Mouse (Mus musculus) right cerebral cortex, adult 2 months (tissue): Measurements from ENCODE around the gene Timm8a2.

Source experiments
- DNase-seq, 2 experiments: peaks; one replicate each; pipeline ENCODE4 v3.0.0; 2021 to 2022; ENCODE audit warnings: low spot score in 2 of 2

Gene Timm8a2

GRCm38 (mm10) chr14:122034451-122034850 is at the start of gene Timm8a2:
TSS of gene Timm8a2 (plus strand) at chr14:122034674.
- no peak for DNase-seq

GRCm38 (mm10) chr14:121985477-121985876 is 49.0 kb upstream of the Timm8a2 start:
- no peak for DNase-seq

DNA sequence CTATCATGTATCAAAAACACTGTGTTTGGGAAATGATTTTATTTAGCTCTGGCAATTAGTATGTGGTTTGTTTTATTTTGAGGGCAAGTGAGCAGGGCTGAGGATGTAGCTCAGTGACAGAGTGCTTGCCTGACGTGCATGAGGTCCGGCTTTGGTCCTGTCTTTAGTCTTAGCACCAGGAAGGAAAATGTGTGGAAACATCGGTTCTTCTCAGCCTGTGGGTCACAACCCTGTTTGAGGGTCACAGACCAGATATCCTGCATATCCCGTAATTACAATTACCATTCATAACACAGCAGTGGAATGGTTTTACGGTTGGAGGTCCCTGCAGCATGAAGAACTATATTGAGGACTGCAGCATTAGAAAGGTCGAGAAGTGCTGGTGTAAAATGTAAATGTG is 48.4 kb upstream of the Timm8a2 start:
- DNase-seq, result no peak

- DNase-seq, result no peak
These were observed 47.2 kb upstream of the Timm8a2 start for GRCm38 (mm10) chr14:121987287-121987686.

GRCm38 (mm10) chr14:121987691-121988090 is 46.8 kb upstream of the Timm8a2 start:
- DNase-seq, result no peak

DNA sequence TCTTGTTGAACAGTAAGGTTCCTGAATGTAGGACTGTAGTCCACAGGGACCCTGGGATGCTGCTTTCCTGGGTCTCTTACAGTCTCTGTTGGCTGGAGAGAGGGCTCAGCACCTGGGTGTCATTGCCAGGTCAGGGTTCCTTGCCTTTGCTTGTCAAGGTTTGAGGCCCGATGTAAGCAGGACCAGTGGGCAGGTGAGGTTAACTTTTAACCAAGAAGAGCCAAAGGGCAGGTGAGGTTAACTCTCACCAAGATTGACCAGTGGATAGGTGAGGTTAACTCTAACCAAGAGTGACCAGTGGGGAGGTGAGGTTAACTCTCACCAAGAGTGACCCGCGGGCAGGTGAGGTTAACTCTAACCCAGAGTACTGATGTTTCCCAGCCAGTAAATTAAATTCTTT is 45.1 kb upstream of the Timm8a2 start:
- DNase-seq, result no peak

- no peak for DNase-seq
These were observed 44.6 kb upstream of the Timm8a2 start for GRCm38 (mm10) chr14:121989869-121990268.

GRCm38 (mm10) chr14:121990897-121991296 is 43.6 kb upstream of the Timm8a2 start:
- DNase-seq, result no peak

DNA sequence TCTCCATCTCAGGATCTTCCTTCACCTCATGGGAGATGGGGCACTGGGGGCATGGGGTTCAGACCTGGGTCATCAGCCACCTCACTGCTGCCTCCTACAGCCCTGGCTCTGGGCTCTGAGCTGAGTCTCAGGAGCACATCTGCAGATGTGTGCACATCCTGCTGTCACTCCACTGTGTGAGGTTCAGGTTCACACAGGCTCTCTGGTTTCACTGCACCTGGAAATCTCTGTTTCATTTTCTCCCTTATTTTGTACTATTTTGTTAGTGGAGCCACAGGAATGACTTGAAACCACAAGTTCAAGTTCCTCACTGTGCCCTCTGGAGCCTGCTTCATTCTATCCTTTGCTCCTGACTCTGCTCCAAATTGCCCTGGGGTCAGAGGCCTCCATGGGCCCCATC is 42.6 kb upstream of the Timm8a2 start:
- no peak for DNase-seq

DNA sequence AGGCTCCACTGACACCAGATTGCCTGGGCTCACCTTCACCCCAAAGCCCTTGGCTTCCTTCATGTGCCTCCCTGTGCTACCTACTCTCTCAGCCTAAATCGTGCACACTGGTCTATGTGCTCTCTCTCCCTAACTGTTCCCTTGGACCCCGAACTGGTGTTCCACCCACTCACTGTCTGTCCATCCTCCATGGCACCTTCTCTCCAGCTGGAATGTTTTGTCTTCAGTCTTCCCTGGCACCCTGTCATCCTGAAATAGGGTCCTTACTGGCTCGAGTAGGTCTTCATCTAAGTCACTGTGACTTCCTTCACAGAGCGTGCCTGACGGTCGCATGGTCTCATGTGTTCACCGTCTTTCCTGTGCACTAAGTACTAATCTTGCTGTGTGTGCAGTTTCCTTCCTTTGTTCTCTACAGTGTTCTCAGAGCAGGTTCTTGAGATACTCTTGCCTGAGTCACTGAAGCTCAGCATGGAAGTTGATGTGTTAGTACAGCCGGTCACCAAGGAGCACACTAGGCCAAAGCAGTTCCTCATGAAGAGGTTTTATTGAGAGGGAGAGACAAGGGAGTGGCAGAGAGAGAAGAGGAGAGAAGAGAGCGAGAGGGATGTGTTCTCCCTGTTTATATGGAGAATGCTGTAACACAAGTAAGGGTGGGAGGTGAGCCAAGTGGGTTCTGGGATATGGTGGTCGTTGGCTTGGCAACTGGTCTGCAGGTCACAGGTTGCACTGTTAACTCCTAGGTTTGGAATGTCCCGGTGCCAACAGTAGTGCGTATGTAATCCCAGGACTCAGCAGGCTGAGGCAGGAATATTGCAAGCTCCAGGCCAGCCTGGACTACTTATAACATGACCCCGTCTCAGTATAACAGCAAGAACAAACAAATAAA is 41.8 kb upstream of the Timm8a2 start:
- DNase-seq, result no peak

- no peak for DNase-seq
These were observed 40.9 kb upstream of the Timm8a2 start for GRCm38 (mm10) chr14:121993616-121994015.

GRCm38 (mm10) chr14:121994171-121994700 is 40.2 kb upstream of the Timm8a2 start:
- DNase-seq, result no peak

GRCm38 (mm10) chr14:121994846-121995556 is 39.5 kb upstream of the Timm8a2 start:
- DNase-seq, result no peak

DNA sequence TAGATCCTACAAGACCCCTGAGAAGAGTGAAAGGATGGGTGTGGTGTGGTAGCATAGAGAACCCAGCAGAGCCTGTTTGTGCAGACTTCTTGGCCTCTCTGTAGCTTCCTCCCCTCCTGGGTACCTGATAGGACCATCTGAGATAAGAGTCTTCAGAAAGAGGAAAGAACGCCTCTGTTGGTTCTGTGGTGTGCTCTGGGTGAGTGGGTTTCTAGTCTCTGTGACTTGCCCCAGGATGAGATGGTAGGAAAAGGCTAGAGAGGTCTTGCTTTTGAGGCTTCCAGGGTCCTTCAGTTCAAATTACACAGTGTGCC is 39.0 kb upstream of the Timm8a2 start:
- no peak for DNase-seq

DNA sequence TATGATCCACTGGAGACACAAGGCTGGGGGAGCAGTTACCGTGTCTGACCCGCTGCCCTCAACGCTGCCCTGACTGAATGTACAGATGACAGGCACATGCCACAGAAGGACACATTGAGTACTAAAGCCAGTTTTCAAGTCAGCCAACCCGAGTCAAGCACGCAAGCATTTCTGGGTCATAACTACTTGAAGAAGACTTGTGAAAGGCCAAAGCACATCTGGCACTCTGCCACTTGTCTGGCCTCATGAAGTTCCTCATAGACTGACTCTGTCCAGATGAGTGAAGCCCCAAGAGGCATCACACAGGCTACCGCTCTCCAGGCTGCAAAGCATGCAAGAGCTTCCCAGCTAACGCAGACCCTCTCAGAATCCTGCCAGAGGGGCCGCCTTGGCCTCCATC is 37.7 kb upstream of the Timm8a2 start:
- DNase-seq, result peak in 1 of 2 experiments; percentile 21

DNA sequence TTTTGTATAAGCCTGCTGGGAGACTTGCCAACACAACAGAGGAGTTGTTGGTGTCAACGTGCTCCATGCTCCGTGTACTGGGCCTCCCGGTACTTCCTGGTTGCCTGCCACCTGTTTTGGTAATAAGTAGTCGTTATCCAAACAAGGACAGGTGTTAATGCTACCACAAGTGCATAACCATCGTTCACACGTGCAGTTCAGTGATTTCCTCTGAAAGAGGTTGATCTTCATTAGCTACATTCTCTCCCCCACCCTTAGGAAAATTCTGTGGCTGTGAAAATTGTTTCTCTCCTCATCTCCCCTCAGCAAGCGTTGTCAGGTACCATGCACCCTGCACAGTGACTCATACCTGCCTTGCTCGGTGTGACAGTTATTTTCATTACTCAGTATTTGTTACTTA is 35.0 kb upstream of the Timm8a2 start:
- no peak for DNase-seq

DNA sequence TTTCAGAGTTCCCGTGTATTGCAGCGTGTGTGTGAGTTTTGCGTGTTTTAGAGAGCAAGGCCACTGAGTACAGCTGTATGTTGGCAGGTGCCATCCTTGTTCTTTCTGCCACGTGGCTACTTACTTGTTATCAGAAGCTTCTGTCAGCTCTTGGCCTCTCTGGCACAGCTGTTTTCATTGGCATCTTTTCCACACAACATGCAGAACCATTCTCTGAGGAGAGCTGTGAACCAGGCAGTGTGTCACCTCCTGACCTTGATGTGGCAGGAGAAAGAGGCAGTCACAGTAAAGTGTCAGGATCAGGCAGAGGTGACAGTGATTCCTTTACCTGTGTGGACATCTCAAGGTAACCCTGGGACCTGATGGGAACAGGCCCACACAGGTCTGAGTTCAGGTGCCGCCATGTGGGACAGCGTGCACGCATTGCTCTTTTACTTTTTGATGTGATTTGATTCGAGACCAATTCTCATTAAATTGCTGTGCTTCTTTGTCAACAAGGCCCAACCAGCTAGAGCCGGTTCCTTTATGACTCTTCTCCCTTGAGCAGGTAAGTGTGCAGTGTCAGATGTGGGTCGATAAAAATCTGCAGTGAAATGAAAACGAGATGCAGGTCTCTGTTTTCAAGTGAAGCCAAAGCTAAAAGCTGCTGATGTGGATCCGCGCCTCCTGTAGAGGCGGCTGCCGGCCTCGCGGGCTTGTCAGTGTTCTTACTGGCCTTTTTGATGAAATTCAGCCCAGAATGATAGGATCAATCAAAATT is 33.9 kb upstream of the Timm8a2 start:
- no peak for DNase-seq

- DNase-seq, result no peak
These were observed 32.2 kb upstream of the Timm8a2 start for GRCm38 (mm10) chr14:122002224-122002623.

- DNase-seq, result no peak
These were observed 30.7 kb upstream of the Timm8a2 start for GRCm38 (mm10) chr14:122003812-122004211.

DNA sequence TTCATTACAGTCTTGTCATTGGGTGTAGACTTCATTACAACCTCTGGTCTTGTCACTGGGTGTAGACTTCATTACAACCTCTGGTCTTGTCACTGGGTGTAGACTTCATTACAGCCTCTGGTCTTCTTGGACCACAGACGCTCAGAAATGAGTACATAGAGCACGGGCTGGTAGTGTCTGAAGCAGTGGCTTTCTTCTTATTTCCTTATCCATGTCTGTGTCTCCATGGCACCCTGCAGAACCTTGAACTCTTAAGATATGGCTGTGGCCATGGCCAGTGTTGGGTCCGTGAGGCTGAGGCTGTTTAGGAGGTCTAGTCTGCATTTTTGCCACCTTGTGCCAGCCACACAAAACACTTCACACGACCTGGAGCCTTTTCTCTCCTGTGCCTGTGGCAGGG is 26.2 kb upstream of the Timm8a2 start:
- DNase-seq, result no peak

DNA sequence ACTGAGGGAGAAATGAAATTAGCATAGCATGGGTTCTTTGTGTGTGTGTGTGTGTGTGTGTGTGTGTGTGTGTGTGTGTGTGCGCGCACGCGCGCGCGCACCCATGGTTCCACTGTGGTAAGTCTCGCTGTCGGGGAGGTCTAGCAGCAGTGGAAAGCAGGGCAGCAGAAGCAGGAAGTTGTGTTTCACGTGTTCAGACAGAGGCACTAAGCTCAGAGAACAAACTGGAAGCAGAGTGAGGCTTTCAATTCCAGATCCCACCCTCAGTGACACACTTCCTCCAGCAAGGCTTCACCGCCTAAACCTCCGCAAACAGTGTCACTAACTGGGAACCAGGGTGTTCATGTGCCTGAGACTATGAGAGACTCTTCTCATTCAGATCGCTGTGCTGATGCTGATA is 25.0 kb upstream of the Timm8a2 start:
- DNase-seq, result no peak

DNA sequence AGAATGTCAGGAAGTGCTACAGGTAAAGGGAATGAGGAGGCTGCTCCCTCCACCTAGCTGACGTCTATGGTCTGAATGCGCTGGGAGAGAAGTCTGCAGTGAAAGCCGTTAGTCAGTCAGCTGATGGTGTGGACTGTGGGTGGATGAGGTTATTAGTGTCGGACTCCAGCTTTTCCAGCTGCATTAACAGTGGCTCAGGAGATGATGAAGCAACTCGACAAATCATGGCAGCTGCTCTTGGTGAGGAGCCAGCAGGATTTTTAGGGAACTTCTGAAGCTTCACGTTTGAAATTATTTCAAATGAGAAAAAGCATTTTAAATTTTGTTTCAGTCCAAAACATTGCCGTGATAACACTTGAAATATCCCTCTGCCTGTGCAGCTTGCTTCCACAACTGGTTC is 24.2 kb upstream of the Timm8a2 start:
- no peak for DNase-seq
